ENCODE assay signal across 22 mouse cellular contexts in genomic region chr2:34187366-34187765, GRCm38 (mm10).
DNase-seq lines count a peak whose midpoint lies in the region; ATAC-seq and TF ChIP-seq lines count a peak whose summit lies in the region.
"Had no signal": no experiment of that assay in that cellular context is flagged by ENCODE, and none has a peak within 500 bp of the region (broad histone marks: within the 10 kb centered on the region; RNA-seq: fewer than 3 reads in every experiment).

No protein-coding gene starts in this region.

- 51% methylated on average over 2 of the region's 2 CpGs for WGBS in lung, postnatal 0 days
- WGBS in midbrain, postnatal 0 days, result 78% methylated on average over 2 of the region's 2 CpGs
- WGBS in midbrain, embryonic 11.5 days, result 80% methylated on average over 2 of the region's 2 CpGs

- no peaks in the 10 kb centered on the region for H3K9me3 ChIP-seq in lung, postnatal 0 days (ENCODE audit: low read length)
- H3K9me3 ChIP-seq in midbrain, postnatal 0 days (ENCODE audit: low read length), result no peaks in the 10 kb centered on the region
- H3K9me3 ChIP-seq in midbrain, embryonic 11.5 days (ENCODE audit: control insufficient read depth, low read length), result no peaks in the 10 kb centered on the region
- H3K9me3 ChIP-seq: embryonic facial prominence, embryonic 10.5 days; embryonic facial prominence, embryonic 12.5 days; forebrain, embryonic 13.5 days; forebrain, embryonic 15.5 days; G1E had no signal

- no peak overlapping the region for H3K9ac ChIP-seq in lung, postnatal 0 days (replicated peaks; ENCODE audit: low read depth)
- no peak overlapping the region for H3K9ac ChIP-seq in midbrain, postnatal 0 days (replicated peaks; ENCODE audit: low read length, poor library complexity, severe bottlenecking)
- H3K9ac ChIP-seq in midbrain, embryonic 11.5 days (ENCODE audit: low read length), result no peak overlapping the region
- H3K9ac ChIP-seq: embryonic facial prominence, embryonic 12.5 days; forebrain, embryonic 13.5 days; forebrain, embryonic 15.5 days had no signal

- no peak overlapping the region for H3K4me2 ChIP-seq in lung, postnatal 0 days (replicated peaks; ENCODE audit: low read depth, low read length)
- H3K4me2 ChIP-seq in midbrain, postnatal 0 days (ENCODE audit: low read depth, low read length, poor library complexity, severe bottlenecking), result no peak overlapping the region
- no peak overlapping the region for H3K4me2 ChIP-seq in midbrain, embryonic 11.5 days
- H3K4me2 ChIP-seq: embryonic facial prominence, embryonic 12.5 days; forebrain, embryonic 13.5 days; forebrain, embryonic 15.5 days had no signal

- H3K4me1 ChIP-seq in lung, postnatal 0 days (ENCODE audit: insufficient read depth, low read depth, low read length), result no peaks in the 10 kb centered on the region
- H3K4me1 ChIP-seq in midbrain, postnatal 0 days (ENCODE audit: insufficient read depth, low read length), result 0 out of 2 replicates have a peak, but pooled peaks cover under 1% of the 10 kb centered on the region
- H3K4me1 ChIP-seq in midbrain, embryonic 11.5 days (ENCODE audit: control insufficient read depth, insufficient read depth, low read length), result no peaks in the 10 kb centered on the region
- H3K4me1 ChIP-seq: embryonic facial prominence, embryonic 12.5 days had no signal

- intact Hi-C loops in heart, postnatal 10 days (cut with DNase I), result no loop called here

- ATAC-seq in lung, postnatal 0 days, result no peak
- no peak for ATAC-seq in midbrain, postnatal 0 days (ENCODE audit: low FRiP score)
- ATAC-seq in midbrain, embryonic 11.5 days (ENCODE audit: low FRiP score), result no peak
- ATAC-seq: activated CD4-positive, CD25-positive, alpha-beta regulatory T cell, adult 4 months; CD4-positive, CD25-positive, alpha-beta regulatory T cell, adult 4 months; forebrain, embryonic 13.5 days; forebrain, embryonic 15.5 days; Patski had no signal

- TF ChIP-seq EP300 in lung, postnatal 0 days (IDR thresholded peaks at IDR 0.05), result no peak

- no peaks in the 10 kb centered on the region for H3K36me3 ChIP-seq in lung, postnatal 0 days (ENCODE audit: insufficient read depth, low read length)
- H3K36me3 ChIP-seq in midbrain, postnatal 0 days (ENCODE audit: insufficient read depth, low read length), result no peaks in the 10 kb centered on the region; the same call in 1 of the 2 replicates
- H3K36me3 ChIP-seq in midbrain, embryonic 11.5 days (ENCODE audit: control insufficient read depth, insufficient read depth, low read length), result no peaks in the 10 kb centered on the region
- H3K36me3 ChIP-seq: embryonic facial prominence, embryonic 12.5 days; forebrain, embryonic 15.5 days; G1E had no signal

- no peaks in the 10 kb centered on the region for H3K27me3 ChIP-seq in lung, postnatal 0 days (replicated peaks; ENCODE audit: insufficient read depth, low read length)
- H3K27me3 ChIP-seq in midbrain, postnatal 0 days (ENCODE audit: insufficient read depth, low read length), result no peaks in the 10 kb centered on the region
- no peaks in the 10 kb centered on the region for H3K27me3 ChIP-seq in midbrain, embryonic 11.5 days (ENCODE audit: control insufficient read depth, insufficient read depth, low read length)
- H3K27me3 ChIP-seq: CH12.LX; embryonic facial prominence, embryonic 12.5 days; forebrain, embryonic 13.5 days; forebrain, embryonic 15.5 days; Patski had no signal

- DNase-seq in heart, adult 11 months, result peak; percentile 31
- no peak for DNase-seq in heart, postnatal 10 days
- DNase-seq in lung, postnatal 0 days (ENCODE audit: low spot score), result peak; percentile 51
- no peak for DNase-seq in lung, adult 18-20 months
- no peak for DNase-seq in midbrain, postnatal 0 days (ENCODE audit: low spot score)
- DNase-seq in midbrain, embryonic 11.5 days (ENCODE audit: low spot score, missing footprints), result no peak
- DNase-seq: adrenal gland, adult 8-10 months; adrenal gland, postnatal 14 days; adrenal gland, postnatal 36 days; B cell, adult 2 months; cerebellum, adult 11-12 months; cerebellum, adult 2 months; cerebellum, adult 9-10 months had no signal

- no peak overlapping the region for H3K27ac ChIP-seq in lung, postnatal 0 days (ENCODE audit: low read length)
- 0 out of 2 replicates have a peak overlapping the region, but pooled peaks have one; percentile 6 for H3K27ac ChIP-seq in midbrain, postnatal 0 days (ENCODE audit: low read depth, low read length)
- no peak overlapping the region for H3K27ac ChIP-seq in midbrain, embryonic 11.5 days (ENCODE audit: low read depth, low read length)
- H3K27ac ChIP-seq: embryonic facial prominence, embryonic 10.5 days; embryonic facial prominence, embryonic 12.5 days; forebrain, embryonic 13.5 days; forebrain, embryonic 15.5 days had no signal

- H3K4me3 ChIP-seq in lung, postnatal 0 days (ENCODE audit: low read depth, low read length), result no peak overlapping the region
- no peak overlapping the region for H3K4me3 ChIP-seq in midbrain, postnatal 0 days (ENCODE audit: low read depth, low read length)
- no peak overlapping the region for H3K4me3 ChIP-seq in midbrain, embryonic 11.5 days (ENCODE audit: low read depth, low read length)
- H3K4me3 ChIP-seq: embryonic facial prominence, embryonic 10.5 days; embryonic facial prominence, embryonic 12.5 days; forebrain, embryonic 13.5 days; forebrain, embryonic 15.5 days had no signal

- TF ChIP-seq CTCF in lung, postnatal 0 days (IDR thresholded peaks at IDR 0.05), result no peak
- no peak for TF ChIP-seq CTCF in midbrain, postnatal 0 days (IDR thresholded peaks at IDR 0.05)

Comparison
In these comparisons a context has a peak if more than half of its experiments do, and no peak if none do; other contexts are left out.
1. DNase-seq: peak in heart, adult 11 months (single experiment) and lung, postnatal 0 days (single experiment); none in heart, postnatal 10 days (0 of 2), lung, adult 18-20 months (0 of 2), midbrain, postnatal 0 days (single experiment) and midbrain, embryonic 11.5 days (single experiment).